Mouse (Mus musculus) cerebellum, adult 2 months (tissue): Measurements from ENCODE around the gene Proca1.

Source experiments
- CTCF ChIP-seq: fragments of 200-500 bp; IDR thresholded peaks from 2 replicates; pipeline ENCODE4 v1.5.1; 2011; ENCODE audit warnings: low read depth, mild to moderate bottlenecking, control low read depth, low read length, moderate library complexity, borderline replicate concordance; ENCODE audit not compliant: insufficient read depth
- POLR2A ChIP-seq: fragments of 200-500 bp; IDR thresholded peaks from 2 replicates; pipeline ENCODE4 v1.6.1; 2011; ENCODE audit warnings: low read length, control low read depth, borderline replicate concordance; ENCODE audit not compliant: insufficient read depth

GRCm38 (mm10) chr11:78162504-78162903, 30.7 kb upstream of the Proca1 start:
- no peak for TF ChIP-seq POLR2A
- no peak for TF ChIP-seq CTCF
